Mouse (Mus musculus) cortical plate, adult 2 months (tissue): ENCODE data around the gene A130010J15Rik. TPM values are rescaled to one million over a fixed set of nuclear protein-coding genes. Genes with fewer than 3 reads are reported as not detected.

Experiments
- H3K27ac ChIP-seq: fragments of 200-500 bp; 2 replicates; pipeline ENCODE4 v1.5.1; 2012; ENCODE audit warnings: low read length, control low read depth, inconsistent platforms; ENCODE audit not compliant: insufficient read depth
- H3K4me1 ChIP-seq: fragments of 200-500 bp; 2 replicates; pipeline ENCODE4 v1.6.1; 2011; ENCODE audit warnings: low read length; ENCODE audit not compliant: control insufficient read depth, insufficient read depth
- H3K4me3 ChIP-seq: fragments of 200-500 bp; 2 replicates; pipeline ENCODE4 v1.5.1; 2011; ENCODE audit warnings: mild to moderate bottlenecking, low read length, control low read depth; ENCODE audit not compliant: insufficient read depth
- CTCF ChIP-seq: fragments of 200-500 bp; IDR thresholded peaks from 2 replicates; pipeline ENCODE4 v1.5.1; 2011; ENCODE audit warnings: mild to moderate bottlenecking, control low read depth, low read length; ENCODE audit not compliant: insufficient read depth; ENCODE audit errors: extremely low read depth
- POLR2A ChIP-seq: fragments of 200-500 bp; IDR thresholded peaks from 2 replicates; pipeline ENCODE4 v1.6.1; 2011; ENCODE audit warnings: mild to moderate bottlenecking, low read length, control low read depth; ENCODE audit not compliant: insufficient read depth; ENCODE audit errors: extremely low read depth
- polyA plus RNA-seq: library from polyadenylated mRNA; depleted of rRNA; stranded (reverse); fragments of >200 nt; gene quantifications from 2 replicates; pipeline ENCODE4 v1.2.3, GENCODE M21; 2012

A130010J15Rik gene
- polyA plus RNA-seq, 1 experiment = 3.7 TPM

DNA sequence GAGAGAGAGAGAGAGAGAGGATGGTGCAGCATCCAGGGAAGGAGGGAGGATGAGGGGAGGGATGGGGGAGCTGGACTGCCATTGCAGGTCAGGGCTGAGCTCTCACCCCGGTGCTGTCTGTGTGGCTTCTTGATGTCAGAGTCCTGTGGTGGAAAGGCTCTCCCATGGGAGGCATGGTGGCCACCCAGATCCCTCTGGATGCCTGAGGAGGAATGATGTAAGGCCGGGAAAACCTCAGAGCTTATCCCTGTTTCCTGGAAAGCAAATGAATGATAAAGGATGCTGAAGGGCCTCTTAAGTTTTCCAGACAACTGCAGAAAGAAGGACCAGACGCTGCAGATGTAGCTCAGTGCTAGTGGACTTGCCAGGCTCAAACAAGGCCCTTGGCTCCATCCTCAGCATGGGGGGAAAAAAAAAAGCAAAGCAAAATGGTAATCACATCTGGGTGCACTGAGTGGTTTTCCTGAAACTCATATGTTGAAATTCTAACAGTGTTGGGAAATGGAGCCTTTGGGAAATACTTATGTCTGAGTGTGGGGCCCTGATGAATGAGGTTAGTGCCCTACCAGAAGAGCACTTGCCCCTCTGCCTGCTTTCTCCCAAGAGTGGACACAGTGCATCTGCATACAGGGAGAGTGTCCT is 27.4 kb downstream of the A130010J15Rik start:
- TF ChIP-seq CTCF = no peak
- H3K4me1 ChIP-seq = no peaks in the 10 kb centered on the region
- H3K4me3 ChIP-seq = no peak overlapping the region
- no peak overlapping the region for H3K27ac ChIP-seq

GRCm38 (mm10) chr1:193197494-193198205 is 29.8 kb downstream of the A130010J15Rik start:
- no peaks in the 10 kb centered on the region for H3K4me1 ChIP-seq
- H3K27ac ChIP-seq = no peak overlapping the region
- TF ChIP-seq CTCF (no peak), POLR2A (no peak)
- no peak overlapping the region for H3K4me3 ChIP-seq

GRCm38 (mm10) chr1:193198312-193198711 is 30.5 kb downstream of the A130010J15Rik start:
- H3K4me3 ChIP-seq = no peak overlapping the region
- TF ChIP-seq CTCF = no peak
- TF ChIP-seq POLR2A = no peak
- H3K4me1 ChIP-seq = no peaks in the 10 kb centered on the region
- H3K27ac ChIP-seq = no peak overlapping the region

DNA sequence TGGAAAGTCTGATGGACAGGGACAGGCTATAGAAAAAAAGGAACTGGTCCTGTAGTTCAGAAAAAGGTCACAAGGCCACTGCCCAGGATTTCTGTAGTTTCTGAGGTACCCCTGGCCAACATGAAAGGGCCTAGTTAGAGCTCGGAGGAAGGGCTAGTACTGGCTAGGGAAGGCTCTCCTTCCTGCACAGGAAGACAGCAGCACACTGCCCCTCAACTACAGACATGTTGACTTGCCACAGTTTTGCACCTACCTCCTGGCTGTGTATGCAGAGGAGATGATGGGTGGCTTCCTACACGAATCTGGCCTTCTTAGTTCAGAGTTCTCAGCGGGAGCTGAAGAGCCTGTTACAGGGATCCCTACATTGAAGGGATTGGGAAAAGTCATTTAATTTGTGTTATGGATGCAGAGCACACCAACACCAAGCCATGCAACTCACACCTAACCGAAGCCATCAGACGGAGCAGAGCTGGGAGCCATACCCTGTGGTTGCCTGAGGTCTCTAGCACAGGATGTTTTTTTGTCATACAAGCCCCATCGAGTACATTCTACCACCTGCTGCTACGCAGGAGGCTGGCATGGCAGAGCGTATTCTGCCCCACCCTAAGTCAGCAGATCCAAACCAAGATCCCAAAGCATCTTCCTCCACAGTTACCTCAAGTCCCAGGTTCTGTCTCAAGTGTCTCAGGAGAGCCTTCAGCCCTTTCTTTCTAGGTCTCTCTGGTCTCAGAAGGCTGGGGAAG is 33.0 kb downstream of the A130010J15Rik start:
- no peak overlapping the region for H3K4me3 ChIP-seq
- H3K4me1 ChIP-seq = no peaks in the 10 kb centered on the region
- TF ChIP-seq CTCF (no peak), POLR2A (no peak)
- H3K27ac ChIP-seq = no peak overlapping the region

DNA sequence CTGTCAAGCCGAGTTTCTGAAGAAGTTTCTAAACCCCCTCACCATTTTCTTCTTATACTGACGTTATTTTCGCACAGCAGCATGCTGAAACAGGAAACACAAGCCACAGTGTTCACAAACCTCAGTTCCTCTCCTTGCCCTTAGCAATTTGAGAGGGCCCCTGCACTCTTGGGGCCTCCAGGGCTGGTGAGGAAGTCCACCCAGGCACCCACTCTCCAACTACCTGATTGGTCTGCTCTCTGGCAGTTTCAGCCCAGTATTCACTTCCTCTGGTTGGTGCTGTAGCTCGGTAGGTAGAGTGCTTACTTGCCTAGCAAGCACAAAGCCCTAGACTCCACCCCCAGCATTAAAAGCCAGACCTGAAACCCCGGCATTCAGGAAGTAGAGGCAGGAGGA is 33.5 kb downstream of the A130010J15Rik start, which contains the start of gene Traf3ip3:
Traf3ip3 (minus strand) TSS at position 321 of the 396 bp plus-strand sequence.
- Histone ChIP-seq H3K27ac (no peak within 1 kb of the TSS), H3K4me3 (no peak within 1 kb of the TSS), H3K4me1 (no peaks in the 10 kb centered on the region)
- no peak for TF ChIP-seq CTCF
- no peak for TF ChIP-seq POLR2A

- Histone ChIP-seq H3K27ac (no peak overlapping the region), H3K4me1 (no peaks in the 10 kb centered on the region), H3K4me3 (no peak overlapping the region)
- no peak for TF ChIP-seq CTCF
- TF ChIP-seq POLR2A = no peak
Observed at GRCm38 (mm10) chr1:193203821-193204220, 36.0 kb downstream of the A130010J15Rik start.

GRCm38 (mm10) chr1:193205431-193205830 is 37.6 kb downstream of the A130010J15Rik start:
- no peak for TF ChIP-seq POLR2A
- no peak for TF ChIP-seq CTCF
- H3K4me3 ChIP-seq = no peak overlapping the region
- no peaks in the 10 kb centered on the region for H3K4me1 ChIP-seq
- H3K27ac ChIP-seq = no peak overlapping the region

DNA sequence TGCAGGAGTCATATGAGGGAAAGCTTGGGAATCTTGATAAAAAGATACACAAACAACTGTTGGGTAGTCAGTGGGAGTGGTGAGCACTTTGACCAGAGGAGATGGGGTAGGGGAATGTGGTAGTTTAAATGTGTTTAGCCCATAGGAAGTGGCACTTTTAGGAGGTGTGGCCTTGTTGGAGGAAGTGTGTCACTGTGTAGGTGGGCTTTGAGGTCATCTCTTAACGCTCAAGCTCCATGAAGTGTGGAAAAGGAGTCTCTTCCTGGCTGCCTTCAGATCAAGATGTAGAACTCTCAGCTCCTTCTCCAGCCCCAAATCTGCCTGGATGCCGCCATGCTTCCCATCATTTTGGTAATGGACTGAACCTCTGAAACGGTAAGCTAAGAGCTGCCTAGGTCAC is 39.7 kb downstream of the A130010J15Rik start, which contains the start of gene Lamb3:
Lamb3 (plus strand) TSS at position 197 of the 400 bp plus-strand sequence.
- TF ChIP-seq POLR2A = no peak
- no peak for TF ChIP-seq CTCF
- no peak within 1 kb of the TSS for H3K27ac ChIP-seq
- H3K4me3 ChIP-seq = no peak within 1 kb of the TSS
- H3K4me1 ChIP-seq = no peaks in the 10 kb centered on the region

GRCm38 (mm10) chr1:193208178-193208577 is 40.3 kb downstream of the A130010J15Rik start:
- no peak overlapping the region for H3K4me3 ChIP-seq
- peak; percentile 98 for TF ChIP-seq CTCF
- TF ChIP-seq POLR2A = no peak
- H3K4me1 ChIP-seq = no peaks in the 10 kb centered on the region
- no peak overlapping the region for H3K27ac ChIP-seq
